Mouse (Mus musculus) brain, embryonic 14.5 days (tissue): ENCODE measurements around the gene Rasgrf2.

Source experiments
- CTCF ChIP-seq: fragments of 200-500 bp; IDR thresholded peaks from 2 replicates; pipeline ENCODE4 v1.5.1; 2012; ENCODE audit warnings: inconsistent platforms, mild to moderate bottlenecking, moderate library complexity, borderline replicate concordance; ENCODE audit not compliant: insufficient read depth, insufficient read length; ENCODE audit errors: extremely low read depth
- POLR2A ChIP-seq: fragments of 200-500 bp; IDR thresholded peaks from 2 replicates; pipeline ENCODE4 v1.6.1; 2012; ENCODE audit warnings: mild to moderate bottlenecking, inconsistent platforms, borderline replicate concordance; ENCODE audit not compliant: poor library complexity, insufficient read depth, insufficient read length, severe bottlenecking; ENCODE audit errors: extremely low read depth

DNA sequence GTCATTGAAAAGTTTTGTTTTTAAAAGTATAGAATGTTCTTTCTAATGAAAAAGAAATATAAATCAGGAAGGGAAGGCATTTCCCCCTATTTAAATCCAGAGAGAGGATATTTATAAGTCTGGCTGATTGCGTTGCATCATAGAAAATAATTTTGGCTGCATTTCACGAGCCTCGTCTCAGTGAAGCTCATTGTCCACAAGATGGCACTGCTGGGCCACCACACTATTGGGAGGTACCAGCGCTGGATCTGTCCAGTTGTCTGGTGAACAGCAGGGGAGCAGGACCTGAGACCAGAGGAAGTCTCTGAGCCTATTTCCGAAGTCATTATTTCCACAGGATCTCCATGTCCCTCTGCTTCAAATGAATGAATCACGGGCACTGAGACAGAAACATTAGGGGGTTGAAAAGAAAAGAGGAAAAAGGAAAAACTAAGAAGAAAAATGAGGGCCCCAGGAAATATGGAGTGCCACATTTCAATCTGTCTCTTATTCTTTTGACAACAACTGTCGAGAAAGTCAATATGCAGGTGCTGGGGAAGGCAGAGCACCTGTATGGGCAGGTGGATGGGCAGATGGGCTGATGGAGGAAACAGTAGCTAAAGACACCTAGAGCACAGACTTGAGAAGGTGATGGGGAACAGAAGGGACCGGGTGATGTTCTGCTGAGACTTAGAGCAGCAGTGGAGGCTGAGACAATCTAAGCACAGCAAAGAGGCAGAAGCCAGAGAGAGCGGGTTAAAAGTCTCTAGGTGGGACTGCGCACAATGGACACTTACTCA lies 223.1 kb downstream of the Rasgrf2 start:
- TF ChIP-seq POLR2A (no peak), CTCF (peak; percentile 94)
